Mouse (Mus musculus): ENCODE measurements around the gene Ugp2.
"Not testable (repeated sequence)": the region's sequence is repeated elsewhere in the genome, so short reads cannot be mapped to it uniquely, and the experiment has no call there.

The Ugp2 gene

DNA sequence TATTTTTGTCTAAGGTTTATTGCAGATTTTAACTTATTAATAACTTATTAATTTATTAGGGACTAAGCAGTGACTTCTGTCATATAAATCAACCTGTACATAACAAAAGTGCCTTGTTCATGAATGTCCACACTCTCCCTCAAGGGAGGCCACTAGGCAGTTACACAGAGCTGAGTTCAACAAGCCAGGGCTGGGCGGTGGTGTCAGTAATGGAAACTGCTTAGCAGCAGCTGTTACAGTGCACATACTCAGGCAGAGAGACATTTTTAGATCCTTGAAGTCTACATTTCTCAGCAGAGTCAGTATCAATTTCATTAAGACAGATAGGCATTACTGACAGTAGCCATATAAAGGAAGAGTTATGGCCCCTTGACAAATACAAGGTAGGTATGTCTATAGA lies 33.1 kb downstream of the Ugp2 start:
- no peak for DNase-seq (ENCODE audit: low spot score in 2 of 2)

DNA sequence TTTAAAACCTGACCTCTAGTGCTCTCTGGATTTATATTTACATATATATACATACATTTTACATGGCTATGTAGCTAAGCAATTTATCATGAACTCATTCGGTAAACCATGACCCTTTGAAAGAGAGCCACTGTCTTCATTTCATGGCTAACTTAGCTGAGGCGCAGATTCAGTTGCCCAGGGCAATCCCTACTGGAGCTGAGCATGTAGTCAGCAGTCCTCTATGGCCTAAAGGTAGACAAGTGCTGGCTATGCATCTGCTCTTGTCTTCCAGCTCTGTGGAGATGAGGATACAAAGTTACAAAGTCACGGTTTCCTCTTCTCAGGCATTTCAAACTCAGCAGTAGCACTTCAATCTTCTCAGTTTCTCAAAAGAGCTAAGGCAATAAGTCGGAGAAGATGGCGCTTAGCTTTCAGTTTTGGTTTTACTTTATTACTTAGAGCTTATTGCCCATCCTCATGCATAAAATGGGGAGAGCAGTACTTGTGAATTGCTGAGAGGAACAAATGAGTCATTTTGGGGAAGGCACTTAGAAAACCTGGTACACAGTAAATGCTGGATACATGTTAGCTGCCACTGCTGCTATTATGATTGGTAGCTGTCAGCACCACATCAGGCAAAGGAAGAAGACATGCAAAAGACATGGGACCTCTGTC lies 38.2 kb downstream of the Ugp2 start:
- DNase-seq (ENCODE audit: low spot score in 2 of 2): no peak

DNA sequence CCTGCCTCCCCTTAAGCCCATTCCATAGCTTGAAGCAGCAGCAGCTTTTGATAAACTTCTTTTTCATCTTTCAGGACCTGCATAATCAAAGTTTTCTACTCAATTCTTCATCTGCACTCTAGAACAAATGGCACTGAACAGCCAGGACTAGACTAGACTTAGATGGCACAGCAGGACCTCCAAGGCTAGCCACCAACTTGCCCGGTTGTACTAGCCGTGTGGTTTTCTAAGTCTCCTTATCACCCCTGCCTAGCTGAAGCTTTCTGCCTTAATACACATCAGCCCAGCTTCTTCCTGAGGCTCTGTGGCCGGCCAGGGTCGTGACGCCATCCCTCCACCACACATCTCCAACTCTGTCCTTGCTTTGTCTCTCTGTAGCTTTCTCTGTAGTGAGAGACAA lies 42.9 kb downstream of the Ugp2 start:
- no peak for DNase-seq (ENCODE audit: low spot score in 2 of 2)

DNA sequence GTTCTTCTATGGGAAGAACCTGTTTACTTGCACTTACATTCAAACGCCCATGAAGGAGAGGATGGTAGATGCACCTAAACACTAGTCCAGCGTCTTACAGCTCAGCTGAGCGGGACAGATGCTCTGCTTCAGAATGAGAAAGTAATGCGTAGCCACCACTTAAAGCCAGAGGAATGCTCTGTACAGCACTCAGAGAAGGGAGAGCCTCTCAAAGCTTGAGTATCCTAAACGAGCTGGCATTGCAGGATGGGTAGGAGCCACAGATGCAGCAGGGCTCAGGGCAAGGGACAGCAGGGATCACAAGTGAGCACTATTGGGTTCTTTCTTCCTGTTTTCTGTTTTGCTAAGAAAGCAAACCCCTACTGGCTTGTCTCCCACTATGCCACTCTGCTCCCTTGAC lies 43.5 kb downstream of the Ugp2 start:
- DNase-seq (ENCODE audit: low spot score in 2 of 2): no peak

DNA sequence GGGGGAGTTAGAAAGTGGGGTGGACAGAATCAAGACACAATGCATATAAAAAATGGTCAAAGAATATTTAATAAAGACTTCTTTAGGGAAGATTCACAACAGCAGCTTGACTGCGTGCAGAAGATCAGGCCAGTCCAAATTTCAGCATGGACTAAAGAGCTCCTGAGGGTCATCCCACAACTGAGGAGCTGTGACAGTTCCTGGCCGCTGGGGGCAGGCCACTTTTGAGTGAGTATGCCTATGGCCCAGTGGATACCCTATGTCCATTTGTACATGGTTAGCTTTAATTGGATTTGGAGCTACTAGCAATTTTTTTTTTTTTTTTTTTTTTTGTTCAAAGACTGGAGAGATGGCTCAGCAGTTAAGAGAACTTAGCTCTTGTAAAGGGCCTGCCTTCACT lies 44.2 kb downstream of the Ugp2 start:
- no peak for DNase-seq (ENCODE audit: low spot score in 2 of 2)

DNA sequence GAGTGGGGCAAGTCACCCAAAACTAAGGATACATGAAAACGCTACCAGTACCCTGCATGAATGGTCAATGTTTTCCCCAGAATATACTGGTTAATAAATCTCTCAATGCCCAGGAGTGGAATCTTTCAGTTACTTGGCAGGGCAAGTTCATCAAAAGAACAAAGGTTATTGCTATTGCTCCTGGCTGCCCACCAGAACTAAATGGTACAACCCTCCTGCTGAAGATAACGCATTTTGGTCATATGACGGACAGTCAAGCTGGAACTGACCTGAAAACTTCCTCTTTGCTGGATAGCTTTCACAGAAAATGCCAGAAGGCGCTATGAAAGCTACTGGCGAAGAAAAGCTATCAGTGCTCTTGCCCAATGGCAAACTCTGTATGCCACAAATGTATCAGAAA lies 45.2 kb downstream of the Ugp2 start:
- DNase-seq (ENCODE audit: low spot score in 2 of 2): no peak

DNA sequence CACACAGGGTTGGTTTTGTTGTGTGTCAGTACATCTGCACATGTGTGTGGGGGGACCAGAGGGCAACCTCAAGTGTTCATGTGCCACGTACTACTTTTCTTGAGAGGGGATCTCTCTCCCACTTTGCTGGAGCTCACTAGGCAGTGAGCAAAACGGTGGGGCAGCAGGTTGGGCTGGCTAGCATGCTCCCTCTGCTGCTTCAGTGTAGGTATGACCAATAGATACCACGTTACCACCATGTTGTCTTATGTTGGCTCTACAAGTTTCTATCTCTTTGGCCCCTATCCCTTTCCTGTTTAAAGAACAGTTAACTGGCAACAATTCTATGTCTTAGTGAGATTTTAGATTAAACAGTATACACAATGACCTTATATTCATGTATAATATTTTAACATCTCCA lies 48.7 kb downstream of the Ugp2 start:
- DNase-seq (ENCODE audit: low spot score in 2 of 2): no peak

DNA sequence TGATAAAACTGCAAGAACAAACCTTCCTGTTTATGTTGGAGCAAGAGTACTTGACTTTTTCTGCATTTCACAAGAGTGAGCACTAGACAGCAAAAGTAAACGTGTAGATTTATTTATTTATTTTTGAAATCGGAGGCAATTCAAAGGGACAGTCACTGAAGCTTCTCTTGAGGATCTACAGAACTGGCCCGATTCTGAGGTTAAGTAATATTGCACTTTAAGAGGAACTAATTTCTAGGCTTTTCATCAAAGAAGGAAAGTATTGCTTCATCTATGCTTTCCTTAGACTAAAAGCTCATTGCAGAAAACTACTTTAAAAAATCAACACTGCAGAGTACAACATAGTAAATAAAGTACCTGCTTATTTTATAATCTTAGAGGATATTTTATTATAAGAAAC lies 49.4 kb downstream of the Ugp2 start:
- DNase-seq (ENCODE audit: low spot score in 2 of 2): no peak

DNA sequence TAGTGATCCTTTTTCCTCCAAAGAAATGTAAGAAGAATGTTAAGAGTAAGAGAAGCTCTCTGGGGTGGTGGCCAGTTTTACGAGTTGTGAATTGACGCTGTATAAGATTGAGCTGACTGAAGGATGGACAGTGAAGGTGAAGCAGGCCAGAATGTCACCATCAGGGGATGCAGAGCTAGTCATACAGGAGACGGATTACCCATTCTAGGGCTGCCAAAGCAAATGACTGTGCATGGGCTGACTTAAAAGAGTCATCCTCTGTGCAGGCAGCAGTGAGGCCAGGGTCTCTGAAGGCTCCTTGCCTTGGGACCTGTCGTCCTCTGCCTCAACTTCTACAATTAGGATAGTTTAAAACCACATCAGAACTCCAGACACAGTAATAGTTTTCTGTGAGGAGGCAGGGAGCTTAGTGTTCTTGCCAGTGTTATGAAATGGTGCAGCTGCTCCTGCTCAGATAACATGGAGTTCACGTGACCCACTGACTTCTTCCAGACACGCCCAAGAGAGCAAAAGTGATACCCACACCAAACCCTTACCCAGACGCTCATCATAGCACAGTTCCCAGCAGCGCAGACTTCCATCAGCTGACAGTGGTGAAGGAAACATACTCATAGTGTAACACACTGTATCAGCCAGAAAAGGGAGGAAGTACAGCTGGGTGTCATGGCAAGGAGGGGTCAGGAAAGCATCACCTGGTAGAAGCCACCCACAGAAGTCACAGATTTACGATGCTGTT lies 56.9 kb downstream of the Ugp2 start:
- peak; percentile 48 to 58 for DNase-seq (ENCODE audit: low spot score in 2 of 2)

DNA sequence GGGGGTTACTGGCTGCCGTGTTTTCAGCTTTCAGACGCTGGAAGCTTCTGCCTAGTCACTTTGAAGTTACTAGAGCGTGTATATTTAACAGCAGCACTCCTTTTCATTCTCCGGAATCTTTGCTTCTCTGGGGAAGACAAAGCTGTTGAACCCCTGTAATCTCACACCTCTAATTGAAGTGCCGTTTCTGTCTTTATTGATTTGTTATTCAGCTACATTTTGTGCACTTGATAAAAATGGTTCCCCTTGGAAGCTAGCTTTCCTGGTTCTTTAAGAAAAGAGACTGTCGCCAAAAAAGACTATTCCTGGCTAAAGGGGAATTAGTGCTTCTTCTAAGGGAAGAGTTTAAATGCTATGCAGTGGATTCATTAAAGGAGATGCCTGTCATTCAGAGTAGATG lies 61.5 kb downstream of the Ugp2 start:
- DNase-seq (ENCODE audit: low spot score in 2 of 2): no peak

DNA sequence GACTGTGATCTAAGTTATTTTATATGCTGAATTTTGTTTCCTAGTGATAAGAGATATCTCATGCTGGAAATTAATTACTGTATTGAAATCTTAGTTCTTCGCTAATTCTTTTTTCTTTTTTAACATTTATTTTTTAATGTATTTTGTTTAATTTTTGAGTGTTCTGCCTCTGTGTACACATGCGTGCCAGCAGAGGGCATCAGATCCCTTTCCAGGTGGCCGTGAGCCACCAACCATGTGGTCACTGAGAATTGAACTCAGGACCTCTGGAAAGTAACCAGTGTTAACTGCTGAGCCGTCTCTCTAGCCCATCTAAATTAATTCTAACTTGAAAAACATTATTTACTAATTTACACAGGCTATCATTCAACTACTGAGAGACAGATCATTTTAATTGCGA lies 62.9 kb downstream of the Ugp2 start:
- DNase-seq (ENCODE audit: low spot score in 2 of 2): no peak

DNA sequence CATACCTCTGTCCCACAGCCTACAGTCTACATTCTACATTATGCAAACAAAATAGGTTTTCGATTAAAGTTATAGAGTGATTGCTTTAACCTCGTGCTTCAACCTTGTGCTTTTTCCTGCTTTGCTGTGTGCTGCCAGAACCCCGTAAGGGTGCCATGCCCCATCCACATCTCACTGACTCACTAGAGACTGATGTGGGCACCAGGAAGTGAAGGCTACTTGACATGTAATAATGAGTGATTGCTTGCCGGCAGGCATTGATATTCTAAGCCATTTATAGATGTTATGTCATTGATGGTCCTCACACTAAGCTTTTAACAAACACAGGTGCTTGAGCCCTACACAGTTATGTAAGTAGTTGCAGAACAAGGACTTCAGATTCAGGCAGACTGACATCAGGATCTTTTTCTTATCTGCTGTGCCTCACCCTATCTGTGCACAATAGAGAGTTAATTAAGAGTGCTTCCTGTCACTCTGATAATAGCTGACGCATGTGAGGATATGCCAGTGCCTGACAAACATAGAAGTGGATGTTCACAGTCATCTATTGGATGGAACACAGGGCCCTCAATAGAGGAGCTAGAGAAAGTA lies 63.8 kb downstream of the Ugp2 start:
- peak in 1 of 2 experiments; percentile 9 for DNase-seq (ENCODE audit: low spot score in 2 of 2)

DNA sequence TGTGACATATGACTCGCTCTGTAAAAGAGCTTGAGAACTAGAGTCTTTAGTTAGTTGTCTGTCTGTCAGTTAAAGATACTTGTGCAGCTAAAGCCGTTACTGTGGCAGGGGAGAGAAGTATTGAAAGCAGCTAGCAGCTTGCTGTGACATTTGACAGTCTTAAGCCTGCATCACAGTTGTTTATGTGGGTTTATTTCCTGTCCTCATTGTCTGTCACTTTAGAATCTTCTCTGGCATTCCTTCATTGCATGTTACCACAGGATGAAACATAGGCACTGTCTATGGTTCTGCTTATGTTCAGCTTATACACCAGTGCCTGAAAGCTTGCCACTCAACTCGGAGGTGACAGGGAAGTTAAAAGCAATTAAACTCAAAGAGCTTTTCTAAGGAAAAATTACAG lies 67.4 kb downstream of the Ugp2 start:
- DNase-seq (ENCODE audit: low spot score in 2 of 2): no peak

DNA sequence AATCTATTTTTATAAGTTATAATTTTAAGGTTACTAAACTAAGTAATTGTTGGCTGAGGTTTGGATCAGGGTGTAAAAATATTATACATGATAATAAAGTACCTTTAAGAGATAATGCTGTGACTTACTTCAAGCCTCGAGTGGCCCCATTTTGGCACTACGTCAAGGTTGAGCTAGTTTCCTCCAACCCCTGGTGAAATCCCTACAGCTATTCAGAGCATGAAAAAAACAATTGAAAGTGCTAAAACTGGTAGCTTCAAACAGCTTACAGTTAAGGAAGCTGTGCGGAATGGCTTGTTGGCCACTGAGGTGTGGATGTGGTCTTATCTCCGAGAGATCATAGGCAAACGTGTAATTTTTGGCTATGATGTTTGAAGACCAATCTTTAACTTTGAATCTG lies 75.5 kb downstream of the Ugp2 start:
- no peak for DNase-seq (ENCODE audit: low spot score in 2 of 2)

DNA sequence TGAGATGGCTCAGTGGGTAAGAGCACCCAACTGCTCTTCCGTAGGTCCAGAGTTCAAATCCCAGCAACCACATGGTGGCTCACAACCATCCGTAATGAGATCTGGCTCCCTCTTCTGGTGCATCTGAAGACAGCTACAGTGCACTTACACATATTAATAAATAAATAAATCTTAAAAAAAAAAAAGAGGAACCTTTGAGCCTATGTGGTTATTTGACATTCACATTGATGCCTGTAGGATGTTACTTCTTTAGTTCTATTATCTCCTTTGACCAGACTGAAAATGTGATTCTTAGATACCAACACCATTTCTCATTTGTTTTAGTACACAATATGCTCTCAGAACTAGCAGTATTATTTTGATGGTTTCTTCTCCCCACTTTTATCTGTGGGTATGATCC lies 82.8 kb downstream of the Ugp2 start:
- DNase-seq (ENCODE audit: low spot score in 2 of 2): not testable (repeated sequence)

DNA sequence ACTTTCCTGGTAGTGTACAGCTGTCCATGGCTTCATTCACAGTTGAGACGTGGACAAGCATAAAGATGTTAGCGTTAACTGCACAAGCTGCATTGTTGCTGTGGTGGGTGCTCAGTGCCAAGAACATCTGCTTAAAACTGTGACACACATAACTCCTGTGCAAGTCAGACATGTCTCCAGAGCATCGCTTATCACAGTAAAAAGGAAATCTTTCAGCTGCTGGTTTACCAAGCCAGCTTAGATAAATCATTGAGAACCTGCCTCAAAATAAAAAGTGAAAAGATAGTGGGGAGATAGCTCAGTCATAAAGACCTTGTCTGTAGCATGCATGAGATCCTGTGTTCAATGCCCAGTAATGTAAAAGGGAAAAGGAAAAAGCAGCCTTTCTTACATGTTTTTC lies 84.6 kb downstream of the Ugp2 start:
- no peak for DNase-seq (ENCODE audit: low spot score in 2 of 2)

DNA sequence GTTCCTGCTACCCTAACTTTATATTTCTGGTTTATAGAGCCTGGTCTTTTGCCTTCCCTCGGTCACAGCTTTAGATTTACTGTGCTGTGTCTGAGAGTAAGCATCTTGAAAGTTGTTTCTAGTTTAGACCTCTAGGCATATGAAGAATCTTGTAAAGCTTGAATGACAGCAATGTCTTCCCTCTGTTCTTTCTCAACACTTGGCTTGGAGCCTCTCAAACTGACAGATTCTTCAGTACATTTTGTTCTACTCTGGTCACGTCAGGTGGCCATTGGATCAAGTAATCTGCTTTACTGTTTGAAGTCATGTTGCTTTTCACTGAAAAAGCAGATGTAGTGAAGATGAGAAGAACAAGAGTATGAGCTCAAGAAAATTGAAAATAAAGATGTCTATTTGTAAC lies 94.8 kb downstream of the Ugp2 start:
- no peak for DNase-seq (ENCODE audit: low spot score in 2 of 2)

All from heart, adult 9 months (tissue).